In genomic region chr3:101108282-101108681, GRCm38 (mm10) we compare ENCODE assay signal across 9 mouse cellular contexts. TPM values are rescaled to one million over a fixed set of nuclear protein-coding genes. Genes with fewer than 3 reads are reported as not detected.
A peak's percentile ranks its signal among the peaks of the same experiment; 100 is the strongest.
DNase-seq lines count a peak whose midpoint lies in the region; ATAC-seq and TF ChIP-seq lines count a peak whose summit lies in the region.
"Had no signal": no experiment of that assay in that cellular context is flagged by ENCODE, and none has a peak within 500 bp of the region (broad histone marks: within the 10 kb centered on the region; RNA-seq: fewer than 3 reads in every experiment).

No protein-coding gene starts in this region.

- WGBS in heart, embryonic 16.5 days = 64% methylated on average over 3 of the region's 3 CpGs
- WGBS in forebrain, embryonic 16.5 days = 65% methylated on average over 3 of the region's 3 CpGs
- 75% methylated on average over 3 of the region's 3 CpGs for WGBS in midbrain, embryonic 14.5 days

- H3K27ac ChIP-seq in heart, embryonic 16.5 days (ENCODE audit: low read length) = no peak overlapping the region
- H3K27ac ChIP-seq in ES-E14 (ENCODE audit: insufficient read depth, low read depth, low read length, poor library complexity, severe bottlenecking) = no peak overlapping the region
- H3K27ac ChIP-seq in forebrain, embryonic 16.5 days (ENCODE audit: low read length) = no peak overlapping the region
- H3K27ac ChIP-seq in midbrain, embryonic 14.5 days (replicated peaks; ENCODE audit: low read depth, low read length) = no peak overlapping the region

- H3K4me3 ChIP-seq in heart, embryonic 16.5 days (ENCODE audit: low read length) = no peak overlapping the region
- H3K4me3 ChIP-seq in ES-E14 (ENCODE audit: insufficient read depth in 1 of 2, low read depth in 1 of 2, low read length in 2 of 2, poor library complexity in 1 of 2, severe bottlenecking in 1 of 2) = no peak overlapping the region
- peak overlapping the region; percentile 78 for H3K4me3 ChIP-seq in forebrain, embryonic 16.5 days (replicated peaks; ENCODE audit: low read length)
- 0 out of 2 replicates have a peak overlapping the region, but pooled peaks have one; percentile 66 for H3K4me3 ChIP-seq in midbrain, embryonic 14.5 days (replicated peaks; ENCODE audit: low read depth, low read length)

- no peak for ATAC-seq in heart, embryonic 16.5 days (replicated peaks; ENCODE audit: extremely low read depth, insufficient read depth, low FRiP score)
- no peak for ATAC-seq in forebrain, embryonic 16.5 days
- no peak for ATAC-seq in midbrain, embryonic 14.5 days (ENCODE audit: low FRiP score, low TSS enrichment)
- ATAC-seq in erythroid progenitor cell, adult 5-6 weeks (replicated peaks; ENCODE audit: low FRiP score, poor library complexity, severe bottlenecking) = no peak

- H3K36me3 ChIP-seq in heart, embryonic 16.5 days (ENCODE audit: control insufficient read depth, insufficient read depth) = no peaks in the 10 kb centered on the region
- H3K36me3 ChIP-seq in ES-E14 (ENCODE audit: control insufficient read depth, insufficient read depth, low read length, poor library complexity, severe bottlenecking) = peaks cover 6% of the 10 kb centered on the region; the same call in 1 of the 2 replicates
- H3K36me3 ChIP-seq in forebrain, embryonic 16.5 days (ENCODE audit: control insufficient read depth, insufficient read depth) = no peaks in the 10 kb centered on the region
- H3K36me3 ChIP-seq in midbrain, embryonic 14.5 days (ENCODE audit: control insufficient read depth, insufficient read depth, low read length) = no peaks in the 10 kb centered on the region

- H3K9ac ChIP-seq in heart, embryonic 16.5 days (ENCODE audit: low read length) = peak overlapping the region; percentile 91
- H3K9ac ChIP-seq in ES-E14 (ENCODE audit: insufficient read depth, low read depth, low read length, poor library complexity, severe bottlenecking) = peak overlapping the region; percentile 43; the same call in 1 of the 2 replicates
- no peak overlapping the region for H3K9ac ChIP-seq in forebrain, embryonic 16.5 days (replicated peaks; ENCODE audit: low read depth, low read length)
- H3K9ac ChIP-seq in midbrain, embryonic 14.5 days (replicated peaks; ENCODE audit: low read length) = no peak overlapping the region

- H3K9me3 ChIP-seq in heart, embryonic 16.5 days (replicated peaks; ENCODE audit: control insufficient read depth, low read length) = no peaks in the 10 kb centered on the region
- H3K9me3 ChIP-seq in ES-E14 (ENCODE audit: control insufficient read depth, insufficient read depth, low read depth, low read length) = no peaks in the 10 kb centered on the region
- H3K9me3 ChIP-seq in forebrain, embryonic 16.5 days (ENCODE audit: control insufficient read depth, low read length) = no peaks in the 10 kb centered on the region
- no peaks in the 10 kb centered on the region for H3K9me3 ChIP-seq in midbrain, embryonic 14.5 days (ENCODE audit: control insufficient read depth, low read length)

- no peak for DNase-seq in heart, postnatal 4 days
- no peak for DNase-seq in ES-E14 (ENCODE audit: low read depth, low spot score)
- no peak for DNase-seq in midbrain, embryonic 14.5 days
- no peak for DNase-seq in frontal cortex, postnatal 25 days (ENCODE audit: low spot score in 2 of 2)
- DNase-seq in kidney, postnatal 10 days = no peak
- DNase-seq: thymus, postnatal 25 days had no signal

- H3K4me2 ChIP-seq in heart, embryonic 16.5 days (ENCODE audit: low read depth, low read length) = peak overlapping the region; percentile 89
- peak overlapping the region; percentile 94 for H3K4me2 ChIP-seq in forebrain, embryonic 16.5 days (ENCODE audit: low read length)
- H3K4me2 ChIP-seq in midbrain, embryonic 14.5 days (ENCODE audit: low read length) = peak overlapping the region; percentile 92

- in situ Hi-C loops in ES-E14 (cut with MboI; ENCODE audit: low sequenced_read_pairs in 2 of 2, unreplicated experiment in 2 of 2) = no loop called here

- no peaks in the 10 kb centered on the region for H3K27me3 ChIP-seq in heart, embryonic 16.5 days (ENCODE audit: control insufficient read depth, insufficient read depth, low read length)
- no peaks in the 10 kb centered on the region for H3K27me3 ChIP-seq in forebrain, embryonic 16.5 days (replicated peaks; ENCODE audit: control insufficient read depth, insufficient read depth, low read length)
- peaks cover 6% of the 10 kb centered on the region; the same call in 1 of the 2 replicates for H3K27me3 ChIP-seq in midbrain, embryonic 14.5 days (ENCODE audit: control insufficient read depth, insufficient read depth, low read length)

- peaks cover 39% of the 10 kb centered on the region for H3K4me1 ChIP-seq in heart, embryonic 16.5 days (ENCODE audit: control insufficient read depth, insufficient read depth, low read length)
- peaks cover 14 to 39% of the 10 kb centered on the region in 2 experiments for H3K4me1 ChIP-seq in ES-E14 (ENCODE audit: control insufficient read depth in 2 of 2, insufficient read depth in 2 of 2, low read length in 2 of 2, poor library complexity in 1 of 2)
- H3K4me1 ChIP-seq in forebrain, embryonic 16.5 days (replicated peaks; ENCODE audit: control insufficient read depth, insufficient read depth, low read length) = peaks cover 60% of the 10 kb centered on the region
- peaks cover 47% of the 10 kb centered on the region for H3K4me1 ChIP-seq in midbrain, embryonic 14.5 days (ENCODE audit: control insufficient read depth, insufficient read depth, low read length)

TF ChIP-seq in ES-E14, 5 proteins besides CTCF, POLR2A, EP300 and RAD21:
- no peak for TF ChIP-seq HCFC1 (IDR thresholded peaks at IDR 0.05; ENCODE audit: borderline replicate concordance, insufficient read depth, low read length)

RNA-seq across cellular contexts. Expression of gene Ptgfrn, which starts 1.8 kb away (rescaled TPM):
- polyA plus RNA-seq in heart, embryonic 16.5 days (2015; fragmentation: Nextera tagmentation; extraction: Ambion mirVana) = 5.2 and 5.4 TPM in 2 replicates
- total RNA-seq in heart, postnatal 4 days (2021) = 10 to 100 TPM; 87.6 to 89.2 TPM
- 52.3 and 81.2 TPM in 2 replicates for total RNA-seq in ES-E14 (2012; rRNA removed)
- 3.2 and 3.4 TPM in 2 replicates for polyA plus RNA-seq in forebrain, embryonic 16.5 days (2015; fragmentation: Nextera tagmentation; extraction: Ambion mirVana)
- polyA plus RNA-seq in midbrain, embryonic 14.5 days (2014; fragmentation: Nextera tagmentation; extraction: Ambion mirVana) = 4.0 and 4.2 TPM in 2 replicates
- total RNA-seq in erythroid progenitor cell, adult 5-6 weeks (2015; ENCODE audit: low replicate concordance) = 0.84 TPM in 1 of 2 replicates, not detected in the other
- total RNA-seq in erythroid progenitor cell, adult 5-6 weeks (2017; ENCODE audit: low replicate concordance) = not detected in 2 replicates

Comparison
In these comparisons a context has a peak if more than half of its experiments do, and no peak if none do; other contexts are left out.
1. H3K4me3 ChIP-seq: peak in forebrain, embryonic 16.5 days (single experiment) and midbrain, embryonic 14.5 days (single experiment); none in heart, embryonic 16.5 days (single experiment) and ES-E14 (0 of 2).
2. H3K9ac ChIP-seq: peak in heart, embryonic 16.5 days (single experiment) and ES-E14 (single experiment); none in forebrain, embryonic 16.5 days (single experiment) and midbrain, embryonic 14.5 days (single experiment).
3. RNA of gene Ptgfrn, which starts 1.8 kb away (total RNA-seq): 87.6 to 89.2 TPM in heart, postnatal 4 days and 52.3 to 81.2 TPM in ES-E14; 0.84 TPM in erythroid progenitor cell, adult 5-6 weeks; every median in the first group is over 10 times any median in the second.
4. Peak in every context shown above with its lines, with median percentiles within 50 percentile points of each other: H3K4me2 ChIP-seq.